Mouse (Mus musculus) gastrocnemius, postnatal 25 days (tissue): ENCODE data around the gene Prrc2c. TPM values are rescaled to one million over a fixed set of nuclear protein-coding genes. Genes with fewer than 3 reads are reported as not detected.
A peak's percentile ranks its signal among the peaks of the same experiment; 100 is the strongest.
"Not testable (repeated sequence)": the region's sequence is repeated elsewhere in the genome, so short reads cannot be mapped to it uniquely, and the experiment has no call there.

ENCODE experiments used
- DNase-seq: peaks from one replicate; pipeline ENCODE4 v3.0.0; 2022
- total RNA-seq, 2 experiments: library from RNA; stranded (reverse); gene quantifications; 1 replicate in 1 of 2; 2 replicates in 1 of 2; pipeline ENCODE4 v1.2.3; 2021

The Prrc2c gene
- total RNA-seq, 2 experiments from 2014 or later = 48.9 to 52.8 TPM

DNA sequence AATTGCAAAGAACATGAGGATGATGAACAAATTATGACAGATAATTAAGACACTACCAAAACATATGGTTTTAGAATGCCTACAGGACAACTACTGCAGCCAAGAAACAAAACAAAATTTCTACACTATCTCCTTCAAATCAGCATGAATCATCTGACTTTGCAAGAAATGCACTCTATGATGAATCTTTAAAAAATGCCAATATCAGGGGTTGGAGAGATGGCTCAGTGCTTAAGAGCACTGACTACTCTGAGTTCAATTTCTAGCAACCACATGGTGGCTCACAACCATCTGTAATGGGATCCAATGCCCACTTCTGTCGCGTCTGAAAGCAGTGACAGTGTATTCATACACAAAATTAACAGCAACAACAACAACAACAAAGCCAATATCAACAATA is 46.6 kb downstream of the Prrc2c start:
- no peak for DNase-seq

- no peak for DNase-seq
Measured at GRCm38 (mm10) chr1:162665486-162666174, 74.7 kb downstream of the Prrc2c start.

- peak; percentile 63 for DNase-seq
Measured at GRCm38 (mm10) chr1:162664826-162665475, 75.4 kb downstream of the Prrc2c start.

DNA sequence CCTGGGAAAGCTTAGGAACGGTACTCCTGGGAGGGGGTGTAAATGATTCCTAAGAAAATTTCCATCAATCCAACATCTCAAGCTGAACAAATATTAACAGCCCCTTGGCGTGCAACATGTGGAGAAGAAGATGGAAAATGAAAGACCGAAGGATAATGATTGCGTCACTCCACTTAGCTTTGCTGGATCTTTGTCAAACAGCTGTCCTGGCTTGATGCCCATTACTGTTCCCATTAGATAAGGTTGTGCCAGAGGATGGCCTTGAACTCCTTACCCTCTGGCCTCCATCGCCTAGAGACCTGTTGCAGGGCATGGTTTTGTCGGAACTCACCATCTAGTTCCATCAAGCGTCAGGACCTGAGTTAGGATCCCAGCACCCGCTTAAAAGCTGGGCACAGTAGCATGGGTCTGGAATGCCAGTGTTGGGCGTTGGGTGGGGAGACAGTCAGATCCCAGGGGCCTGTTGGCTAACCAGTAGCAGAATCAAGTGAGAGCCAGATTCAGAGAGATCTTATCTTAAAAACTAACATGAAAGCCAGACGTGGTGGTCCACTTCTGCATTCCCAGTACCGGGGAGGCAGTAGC is 80.0 kb downstream of the Prrc2c start:
- DNase-seq = peak; percentile 51

DNA sequence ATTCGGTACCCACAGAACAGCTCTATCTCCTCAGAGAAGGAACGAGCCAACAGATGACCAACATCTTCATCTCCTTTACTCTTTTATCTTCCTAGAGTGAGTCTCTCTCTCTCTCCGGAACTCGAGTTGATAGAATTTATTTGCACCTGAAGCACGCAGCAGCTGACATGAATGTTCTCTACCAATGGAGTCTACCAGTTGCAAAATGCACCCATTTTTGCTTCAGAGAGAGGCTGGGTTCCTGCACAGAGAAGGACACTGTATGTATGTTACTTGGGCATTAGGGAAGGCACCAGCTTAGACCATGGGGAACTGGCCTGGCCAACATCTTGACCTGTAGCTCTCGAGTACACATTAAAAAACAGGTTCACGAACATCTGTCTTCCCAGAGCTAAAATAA is 82.2 kb downstream of the Prrc2c start, which contains the start of gene Myocos:
Gene Myocos (minus strand): TSS at position 101 of the 400 bp plus-strand sequence.
- no peak for DNase-seq

- DNase-seq = no peak
Measured at GRCm38 (mm10) chr1:162648416-162648815, 91.9 kb downstream of the Prrc2c start.

DNA sequence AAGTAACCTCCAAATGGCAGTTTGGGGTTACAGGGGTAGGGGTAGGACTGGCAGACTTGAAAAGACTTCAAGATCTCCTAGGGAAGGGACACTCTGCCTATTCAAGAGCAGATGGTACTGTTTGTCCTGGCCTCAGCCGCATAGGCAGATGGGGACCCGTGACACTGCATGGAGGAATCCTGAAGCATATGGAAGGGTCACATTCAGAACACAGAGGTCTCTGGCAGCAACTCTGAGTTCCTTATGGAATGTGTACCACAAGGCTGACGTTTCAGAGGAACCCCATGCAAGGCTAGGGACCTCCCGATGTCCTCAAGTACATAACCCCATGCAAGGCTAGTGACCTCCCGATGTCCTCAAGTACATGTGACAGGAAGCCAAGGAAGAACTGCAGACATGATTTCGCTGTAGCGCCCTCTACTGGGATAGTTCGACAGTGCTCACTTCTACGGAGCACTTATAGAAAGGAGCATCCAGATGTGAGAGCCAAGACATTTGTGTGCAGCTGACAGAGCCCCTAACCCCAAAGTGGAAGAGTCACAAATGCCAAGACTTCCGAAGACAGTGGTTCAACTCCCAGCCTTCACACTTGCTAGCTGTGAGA is 94.2 kb downstream of the Prrc2c start:
- no peak for DNase-seq

DNA sequence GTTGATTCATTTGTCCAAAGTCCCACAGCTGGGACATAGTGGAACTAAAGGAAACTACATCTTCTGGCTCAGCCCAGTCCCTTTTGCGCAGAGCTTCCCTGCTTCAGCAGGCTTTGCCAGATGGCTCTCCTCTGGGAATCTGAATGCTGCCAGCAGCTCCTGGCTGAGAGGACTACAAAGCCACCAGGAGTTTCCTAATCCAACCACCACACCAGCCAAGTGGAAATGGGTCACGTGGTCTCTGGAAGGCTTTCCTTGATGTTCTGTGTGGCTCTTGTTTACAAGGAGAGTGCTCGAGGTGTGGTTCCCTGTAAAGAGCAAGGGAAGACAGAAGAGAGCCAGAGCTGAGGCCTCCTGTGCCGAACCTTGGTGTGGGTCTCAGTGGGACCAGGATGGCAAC is 96.6 kb downstream of the Prrc2c start:
- DNase-seq = peak; percentile 94

DNA sequence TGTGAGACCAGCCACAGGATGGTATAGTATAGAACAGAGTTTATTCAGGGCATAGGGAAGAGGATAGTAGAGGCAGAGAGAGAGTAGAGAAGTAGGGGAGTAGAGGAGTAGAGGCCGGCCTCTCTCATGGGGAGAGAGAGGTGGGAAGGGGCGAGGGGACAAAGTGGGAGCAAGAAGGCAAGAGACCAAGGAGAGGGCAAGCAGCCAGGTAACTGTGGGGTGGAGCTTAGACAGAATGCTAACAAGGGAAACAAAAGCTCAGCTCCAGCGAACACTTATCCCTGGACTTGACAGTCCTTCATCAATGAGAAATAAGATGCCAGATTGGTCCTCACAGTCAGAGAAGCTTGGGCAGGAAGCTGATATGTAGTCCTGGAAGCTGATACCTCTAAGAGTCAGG is 97.8 kb downstream of the Prrc2c start:
- DNase-seq = no peak

DNA sequence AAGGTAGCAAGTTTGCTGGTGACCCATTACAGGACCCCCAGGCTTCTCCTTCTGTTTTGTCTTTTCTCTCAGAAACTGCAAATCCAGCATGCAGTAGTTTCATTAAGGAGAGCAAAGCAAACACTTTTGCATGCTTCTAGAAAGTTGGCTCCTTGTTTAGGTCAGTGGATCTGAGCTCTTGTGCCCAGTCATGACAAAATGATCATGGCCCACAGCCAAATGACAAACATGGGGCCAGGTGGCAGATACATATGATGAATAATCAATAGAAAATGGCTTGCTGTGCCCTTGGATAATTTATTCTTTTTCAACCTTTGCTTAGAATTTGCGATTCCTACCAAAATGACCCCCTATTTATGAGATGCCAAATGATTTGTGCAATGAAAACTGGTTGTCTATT is 100.5 kb downstream of the Prrc2c start:
- no peak for DNase-seq

GRCm38 (mm10) chr1:162639051-162639750 is 101.2 kb downstream of the Prrc2c start, which contains the start of gene Myoc:
Gene Myoc (plus strand): TSS chr1:162639155.
- peak; percentile 66 for DNase-seq

GRCm38 (mm10) chr1:162638535-162638934 is 101.8 kb downstream of the Prrc2c start:
- no peak for DNase-seq

- no peak for DNase-seq
Measured at GRCm38 (mm10) chr1:162636516-162636915, 103.8 kb downstream of the Prrc2c start.

- DNase-seq = peak; percentile 82
Measured at GRCm38 (mm10) chr1:162635291-162635931, 104.9 kb downstream of the Prrc2c start.

- DNase-seq = not testable (repeated sequence)
Measured at GRCm38 (mm10) chr1:162628326-162628725, 112.0 kb downstream of the Prrc2c start.

DNA sequence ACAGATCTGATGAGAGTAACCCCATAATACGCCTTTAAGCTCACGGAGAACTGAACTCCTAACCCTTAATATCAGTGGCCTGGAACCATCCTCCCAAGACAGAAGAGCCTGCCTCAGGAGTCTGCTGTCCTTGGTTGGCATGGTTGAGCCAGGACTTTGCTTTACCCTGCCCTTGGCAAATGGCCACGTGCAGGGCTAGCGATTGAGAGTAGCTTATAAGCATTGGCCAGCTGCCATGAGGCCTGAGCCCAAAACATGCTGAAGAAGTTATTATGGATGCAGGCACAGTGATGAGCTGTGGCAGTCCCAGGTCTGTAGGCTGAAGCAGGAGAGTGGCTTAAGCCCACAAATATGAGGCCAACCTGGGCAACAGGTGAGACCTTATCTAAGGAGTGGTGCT is 112.5 kb downstream of the Prrc2c start:
- not testable (repeated sequence) for DNase-seq

- DNase-seq = no peak
Measured at GRCm38 (mm10) chr1:162625229-162625628, 115.1 kb downstream of the Prrc2c start.

GRCm38 (mm10) chr1:162623895-162624294 is 116.5 kb downstream of the Prrc2c start:
- no peak for DNase-seq
